Mouse (Mus musculus): ENCODE data around the gene Adcy6. TPM values are rescaled to one million over a fixed set of nuclear protein-coding genes. Genes with fewer than 3 reads are reported as not detected.

The Adcy6 gene
- polyA plus RNA-seq, 2 experiments = 14.3 to 74.0 TPM

- Histone ChIP-seq H3K27me3 (ENCODE audit: control insufficient read depth, insufficient read depth, low read length) (no peaks in the 10 kb centered on the region), H3K4me1 (ENCODE audit: control insufficient read depth, insufficient read depth, low read length) (peaks cover 11% of the 10 kb centered on the region; the same call in 1 of the 2 replicates), H3K4me2 (replicated peaks; ENCODE audit: low read depth, low read length, severe bottlenecking) (no peak overlapping the region), H3K9me3 (ENCODE audit: control insufficient read depth, low read length) (no peaks in the 10 kb centered on the region), H3K36me3 (ENCODE audit: control insufficient read depth, insufficient read depth, low read length) (no peaks in the 10 kb centered on the region), H3K9ac (ENCODE audit: low read depth, low read length, severe bottlenecking) (no peak overlapping the region), H3K4me3 (replicated peaks; ENCODE audit: low read length) (no peak overlapping the region), H3K27ac (replicated peaks; ENCODE audit: low read depth, low read length) (0 out of 2 replicates have a peak overlapping the region, but pooled peaks have one; percentile 28)
- TF ChIP-seq POLR2A (IDR thresholded peaks at IDR 0.05; ENCODE audit: borderline replicate concordance, extremely low read depth, insufficient read depth, insufficient read length) = no peak
- 28% methylated on average over 9 of the region's 9 CpGs for WGBS
- DNase-seq (ENCODE audit: low spot score) (peak; percentile 68), ATAC-seq (ENCODE audit: low FRiP score, low read depth) (peak; percentile 44; the same call in 1 of the 2 replicates)
Observed at GRCm38 (mm10) chr15:98614551-98614950, 4.7 kb upstream of the Adcy6 start.

GRCm38 (mm10) chr15:98612229-98612628 is 2.4 kb upstream of the Adcy6 start:
- no peak overlapping the region for H3K27ac ChIP-seq (replicated peaks; ENCODE audit: low read depth, low read length)
- H3K27me3 ChIP-seq (ENCODE audit: control insufficient read depth, insufficient read depth, low read length) = no peaks in the 10 kb centered on the region
- peaks cover 23% of the 10 kb centered on the region for H3K4me1 ChIP-seq (ENCODE audit: control insufficient read depth, insufficient read depth, low read length)
- no peak overlapping the region for H3K9ac ChIP-seq (ENCODE audit: low read depth, low read length, severe bottlenecking)
- no peak overlapping the region for H3K4me2 ChIP-seq (replicated peaks; ENCODE audit: low read depth, low read length, severe bottlenecking)
- DNase-seq (ENCODE audit: low spot score) (no peak), ATAC-seq (ENCODE audit: low FRiP score, low read depth) (no peak)
- 0 out of 2 replicates have a peak, but pooled peaks cover under 1% of the 10 kb centered on the region for H3K36me3 ChIP-seq (ENCODE audit: control insufficient read depth, insufficient read depth, low read length)
- WGBS = 94% methylated on average over 3 of the region's 3 CpGs
- no peak for TF ChIP-seq POLR2A (IDR thresholded peaks at IDR 0.05; ENCODE audit: borderline replicate concordance, extremely low read depth, insufficient read depth, insufficient read length)
- H3K9me3 ChIP-seq (ENCODE audit: control insufficient read depth, low read length) = no peaks in the 10 kb centered on the region
- H3K4me3 ChIP-seq (replicated peaks; ENCODE audit: low read length) = no peak overlapping the region

GRCm38 (mm10) chr15:98610131-98610633 is 306 bp upstream of the Adcy6 start:
- Histone ChIP-seq H3K36me3 (ENCODE audit: control insufficient read depth, insufficient read depth, low read length) (peaks cover 7% of the 10 kb centered on the region; the same call in 1 of the 2 replicates), H3K9me3 (ENCODE audit: control insufficient read depth, low read length) (no peaks in the 10 kb centered on the region), H3K4me2 (replicated peaks; ENCODE audit: low read depth, low read length, severe bottlenecking) (peak overlapping the region; percentile 90), H3K27ac (replicated peaks; ENCODE audit: low read depth, low read length) (peak overlapping the region; percentile 79), H3K27me3 (ENCODE audit: control insufficient read depth, insufficient read depth, low read length) (no peaks in the 10 kb centered on the region), H3K4me3 (replicated peaks; ENCODE audit: low read length) (peak overlapping the region; percentile 86), H3K4me1 (ENCODE audit: control insufficient read depth, insufficient read depth, low read length) (peaks cover 21% of the 10 kb centered on the region), H3K9ac (ENCODE audit: low read depth, low read length, severe bottlenecking) (peak overlapping the region; percentile 89)
- DNase-seq (ENCODE audit: low spot score) (no peak), ATAC-seq (ENCODE audit: low FRiP score, low read depth) (no peak)
- WGBS = 4% methylated on average over 12 of the region's 12 CpGs
- no peak for TF ChIP-seq POLR2A (IDR thresholded peaks at IDR 0.05; ENCODE audit: borderline replicate concordance, extremely low read depth, insufficient read depth, insufficient read length)

- no peaks in the 10 kb centered on the region for H3K9me3 ChIP-seq (ENCODE audit: control insufficient read depth, low read length)
- H3K9ac ChIP-seq (ENCODE audit: low read depth, low read length, severe bottlenecking) = peak overlapping the region; percentile 89
- WGBS = 1% methylated on average over 14 of the region's 26 CpGs
- peak overlapping the region; percentile 86 for H3K4me3 ChIP-seq (replicated peaks; ENCODE audit: low read length)
- peaks cover 14% of the 10 kb centered on the region for H3K36me3 ChIP-seq (ENCODE audit: control insufficient read depth, insufficient read depth, low read length)
- no peak for TF ChIP-seq POLR2A (IDR thresholded peaks at IDR 0.05; ENCODE audit: borderline replicate concordance, extremely low read depth, insufficient read depth, insufficient read length)
- peaks cover 17% of the 10 kb centered on the region for H3K4me1 ChIP-seq (ENCODE audit: control insufficient read depth, insufficient read depth, low read length)
- H3K27me3 ChIP-seq (ENCODE audit: control insufficient read depth, insufficient read depth, low read length) = no peaks in the 10 kb centered on the region
- ATAC-seq (ENCODE audit: low FRiP score, low read depth) (peak; percentile 8; the same call in 1 of the 2 replicates), DNase-seq (ENCODE audit: low spot score) (no peak)
- peak overlapping the region; percentile 79 for H3K27ac ChIP-seq (replicated peaks; ENCODE audit: low read depth, low read length)
- H3K4me2 ChIP-seq (replicated peaks; ENCODE audit: low read depth, low read length, severe bottlenecking) = peak overlapping the region; percentile 90
Observed at GRCm38 (mm10) chr15:98608784-98609250, 1.1 kb downstream of the Adcy6 start.

- peak overlapping the region; percentile 86 for H3K4me3 ChIP-seq (replicated peaks; ENCODE audit: low read length)
Observed at GRCm38 (mm10) chr15:98608058-98608783, 1.7 kb downstream of the Adcy6 start.

More at GRCm38 (mm10) chr15:98608058-98608783, 1.7 kb downstream of the Adcy6 start:
- Histone ChIP-seq H3K4me2 (replicated peaks; ENCODE audit: low read depth, low read length, severe bottlenecking) (peak overlapping the region; percentile 90), H3K27me3 (ENCODE audit: control insufficient read depth, insufficient read depth, low read length) (no peaks in the 10 kb centered on the region), H3K9me3 (ENCODE audit: control insufficient read depth, low read length) (no peaks in the 10 kb centered on the region), H3K27ac (replicated peaks; ENCODE audit: low read depth, low read length) (peak overlapping the region; percentile 79; the same call in 1 of the 2 replicates), H3K4me1 (ENCODE audit: control insufficient read depth, insufficient read depth, low read length) (peaks cover 23% of the 10 kb centered on the region), H3K9ac (ENCODE audit: low read depth, low read length, severe bottlenecking) (peak overlapping the region; percentile 89), H3K36me3 (ENCODE audit: control insufficient read depth, insufficient read depth, low read length) (peaks cover 20% of the 10 kb centered on the region)
- TF ChIP-seq POLR2A (IDR thresholded peaks at IDR 0.05; ENCODE audit: borderline replicate concordance, extremely low read depth, insufficient read depth, insufficient read length) = no peak
- WGBS = 21% methylated on average over 9 of the region's 10 CpGs
- no peak for DNase-seq (ENCODE audit: low spot score)
- ATAC-seq (ENCODE audit: low FRiP score, low read depth) = no peak
